ENCODE assay signal across 8 mouse cellular contexts in the genomic region with DNA sequence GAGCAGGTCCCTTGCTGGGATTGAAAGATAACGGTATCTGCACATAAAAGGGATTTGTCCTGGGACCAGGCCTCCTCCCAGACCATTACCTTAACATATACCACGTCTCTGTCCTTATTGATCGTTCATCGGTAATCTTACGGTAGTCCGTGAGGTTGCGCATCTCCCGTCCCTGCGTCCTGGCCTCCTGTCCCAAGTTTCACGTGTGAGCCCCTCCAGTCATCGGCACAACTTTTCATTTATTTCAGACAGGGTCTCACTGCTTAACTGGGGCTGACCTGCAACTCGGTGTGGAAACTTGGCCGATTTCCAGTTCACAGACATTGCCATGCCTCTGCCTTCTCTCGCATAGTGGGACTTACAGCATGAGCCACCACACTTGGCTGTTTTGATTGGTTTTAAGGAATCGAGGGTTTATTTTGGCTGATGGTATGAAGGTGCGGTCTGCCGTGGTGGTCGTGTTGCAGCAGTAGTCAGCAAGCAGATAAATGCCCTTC. TPM values are rescaled to one million over a fixed set of nuclear protein-coding genes. Genes with fewer than 3 reads are reported as not detected.
A peak's percentile ranks its signal among the peaks of the same experiment; 100 is the strongest.
DNase-seq lines count a peak whose midpoint lies in the region; ATAC-seq and TF ChIP-seq lines count a peak whose summit lies in the region.

No protein-coding gene starts in this region.

- peaks cover 9% of the 10 kb centered on the region for H3K4me1 ChIP-seq in heart, adult 2 months (ENCODE audit: control insufficient read depth, insufficient read depth, low read length)
- peaks cover 45% of the 10 kb centered on the region for H3K4me1 ChIP-seq in forebrain, embryonic 10.5 days
- peaks cover 34% of the 10 kb centered on the region for H3K4me1 ChIP-seq in liver, embryonic 15.5 days (replicated peaks)

- TF ChIP-seq EP300 in heart, adult 2 months (IDR thresholded peaks at IDR 0.05; ENCODE audit: insufficient read depth, low read depth, low read length): no peak

- H3K79me2 ChIP-seq in heart, adult 2 months (replicated peaks; ENCODE audit: control insufficient read depth, insufficient read depth, low read length): peaks cover 6% of the 10 kb centered on the region
- peaks cover 74% of the 10 kb centered on the region for H3K79me2 ChIP-seq in C2C12 (ENCODE audit: control insufficient read depth, insufficient read depth)

- peak overlapping the region; percentile 99 for H3K27ac ChIP-seq in heart, adult 2 months
- peak overlapping the region; percentile 99 for H3K27ac ChIP-seq in forebrain, embryonic 10.5 days
- H3K27ac ChIP-seq in liver, embryonic 15.5 days (replicated peaks): peak overlapping the region; percentile 98

- 1% methylated on average over 18 of the region's 18 CpGs for WGBS in heart, adult 2 months
- WGBS in forebrain, embryonic 10.5 days: 4% methylated on average over 18 of the region's 18 CpGs
- under 1% methylated on average over 18 of the region's 18 CpGs for WGBS in liver, embryonic 15.5 days (ENCODE audit: insufficient replicate concordance)

- no peaks in the 10 kb centered on the region for H3K27me3 ChIP-seq in heart, adult 2 months (ENCODE audit: control insufficient read depth, insufficient read depth, low read length)
- H3K27me3 ChIP-seq in C2C12 (ENCODE audit: control insufficient read depth, insufficient read depth, insufficient read length): no peaks in the 10 kb centered on the region
- H3K27me3 ChIP-seq in forebrain, embryonic 10.5 days (ENCODE audit: poor library complexity, severe bottlenecking): no peaks in the 10 kb centered on the region
- H3K27me3 ChIP-seq in liver, embryonic 15.5 days: no peaks in the 10 kb centered on the region

- H3K79me3 ChIP-seq in C2C12 (ENCODE audit: low read depth): peaks cover 53% of the 10 kb centered on the region

- H3K9me3 ChIP-seq in forebrain, embryonic 10.5 days: no peaks in the 10 kb centered on the region
- H3K9me3 ChIP-seq in liver, embryonic 15.5 days (replicated peaks): no peaks in the 10 kb centered on the region

- TF ChIP-seq CTCF in heart, adult 2 months (IDR thresholded peaks at IDR 0.05): no peak
- no peak for TF ChIP-seq CTCF in C2C12 (IDR thresholded peaks at IDR 0.05; ENCODE audit: control insufficient read depth, insufficient read depth, insufficient read length)

- TF ChIP-seq POLR2A in heart, adult 2 months (IDR thresholded peaks at IDR 0.05; ENCODE audit: insufficient read depth, low read depth, low read length): no peak

- intact Hi-C loops in heart, adult 2 months (cut with DNase I): loop anchor here (2.0 kb wide), 1 partner anchor 28 kb away; a partner anchor contains a TSS

- H3K4me3 ChIP-seq in heart, adult 2 months: peak overlapping the region; percentile 100
- H3K4me3 ChIP-seq in C2C12 (ENCODE audit: insufficient read depth, poor library complexity, severe bottlenecking): peak overlapping the region; percentile 99
- peak overlapping the region; percentile 93 for H3K4me3 ChIP-seq in forebrain, embryonic 10.5 days
- H3K4me3 ChIP-seq in liver, embryonic 15.5 days (replicated peaks): peak overlapping the region; percentile 84

- DNase-seq in heart, adult 2 months: no peak
- no peak for DNase-seq in heart, adult 18-20 months
- DNase-seq in forebrain, embryonic 10.5 days (ENCODE audit: extremely low spot score, low spot score): no peak
- no peak for DNase-seq in frontal cortex, postnatal 36 days (ENCODE audit: low spot score in 2 of 2)
- no peak for DNase-seq in layer of hippocampus, adult 11-12 months (ENCODE audit: low spot score)
- no peak for DNase-seq in urinary bladder, postnatal 14 days (ENCODE audit: low spot score)

- H3K4me2 ChIP-seq in liver, embryonic 15.5 days: peak overlapping the region; percentile 89

- no peak for ATAC-seq in liver, embryonic 15.5 days (ENCODE audit: insufficient read depth)

- H3K36me3 ChIP-seq in heart, adult 2 months (ENCODE audit: control insufficient read depth, insufficient read depth, low read length): no peaks in the 10 kb centered on the region
- peaks cover 75% of the 10 kb centered on the region for H3K36me3 ChIP-seq in C2C12 (ENCODE audit: control insufficient read depth, insufficient read depth)
- H3K36me3 ChIP-seq in forebrain, embryonic 10.5 days (replicated peaks): peaks cover 72% of the 10 kb centered on the region
- peaks cover 68% of the 10 kb centered on the region for H3K36me3 ChIP-seq in liver, embryonic 15.5 days (replicated peaks)

- peak overlapping the region; percentile 97 for H3K9ac ChIP-seq in heart, adult 2 months (ENCODE audit: low read depth, low read length)
- H3K9ac ChIP-seq in liver, embryonic 15.5 days: peak overlapping the region; percentile 92

- H3ac ChIP-seq in C2C12 (ENCODE audit: control insufficient read depth, insufficient read length, low read depth): peak overlapping the region; percentile 86

TF ChIP-seq in C2C12, 6 proteins besides CTCF, POLR2A, EP300 and RAD21:
- TF ChIP-seq MYOD1 (IDR thresholded peaks at IDR 0.05; ENCODE audit: control insufficient read depth, insufficient read length, low read depth): no peak
TF ChIP-seq in C2C12: peak in this region for 0.

RNA-seq across cellular contexts. Expression of a gene that starts 0.7 kb away (rescaled TPM):
- 10 to 100 TPM; 29.7 to 33.0 TPM for total RNA-seq in heart, adult 2 months (2021)
- 28.9 and 33.2 TPM in 2 replicates for polyA plus RNA-seq in heart, adult 2 months (2012; rRNA removed)
- 10 to 100 TPM; 30.7 to 32.4 TPM for total RNA-seq in heart, adult 18-20 months (2021)
- 74.8 TPM for polyA plus RNA-seq in C2C12 (2012; fragmentation: generic; extraction: Trizol)
- 196 and 197 TPM in 2 replicates for polyA plus RNA-seq in forebrain, embryonic 10.5 days (2016; fragmentation: Nextera tagmentation; extraction: Ambion mirVana)
- polyA plus RNA-seq in liver, embryonic 15.5 days (2015; fragmentation: Nextera tagmentation; extraction: Ambion mirVana): 73.6 and 83.0 TPM in 2 replicates

RNA-seq across cellular contexts. Expression of a gene that starts 1.1 kb away (rescaled TPM):
- total RNA-seq in heart, adult 2 months (2021): 10 to 100 TPM; 27.3 to 30.4 TPM
- 18.4 and 19.7 TPM in 2 replicates for polyA plus RNA-seq in heart, adult 2 months (2012; rRNA removed)
- total RNA-seq in heart, adult 18-20 months (2021): 10 to 100 TPM; 28.6 to 28.7 TPM
- polyA plus RNA-seq in C2C12 (2012; fragmentation: generic; extraction: Trizol): 106 TPM
- 110 and 118 TPM in 2 replicates for polyA plus RNA-seq in forebrain, embryonic 10.5 days (2016; fragmentation: Nextera tagmentation; extraction: Ambion mirVana)
- polyA plus RNA-seq in liver, embryonic 15.5 days (2015; fragmentation: Nextera tagmentation; extraction: Ambion mirVana): 31.3 and 32.8 TPM in 2 replicates

RNA-seq across cellular contexts. Expression of a gene that starts 5.9 kb away (rescaled TPM):
- under 1 TPM; 0.18 TPM for total RNA-seq in heart, adult 2 months (2021)
- 0.15 and 0.25 TPM in 2 replicates for polyA plus RNA-seq in heart, adult 2 months (2012; rRNA removed)
- under 1 TPM in 1 of 2 experiments, not detected in 1; 0.33 TPM for total RNA-seq in heart, adult 18-20 months (2021)
- 0.87 TPM for polyA plus RNA-seq in C2C12 (2012; fragmentation: generic; extraction: Trizol)
- polyA plus RNA-seq in forebrain, embryonic 10.5 days (2016; fragmentation: Nextera tagmentation; extraction: Ambion mirVana): 0.09 TPM in 2 replicates
- 0.10 and 0.12 TPM in 2 replicates for polyA plus RNA-seq in liver, embryonic 15.5 days (2015; fragmentation: Nextera tagmentation; extraction: Ambion mirVana)

RNA-seq across cellular contexts. Expression of a gene that starts 14.2 kb away (rescaled TPM):
- total RNA-seq in heart, adult 2 months (2021): 1 to 10 TPM in 1 of 2 experiments, under 1 TPM in 1; 0.25 to 1.1 TPM
- 0.21 and 0.56 TPM in 2 replicates for polyA plus RNA-seq in heart, adult 2 months (2012; rRNA removed)
- under 1 TPM; 0.41 to 0.69 TPM for total RNA-seq in heart, adult 18-20 months (2021)
- 29.2 TPM for polyA plus RNA-seq in C2C12 (2012; fragmentation: generic; extraction: Trizol)
- polyA plus RNA-seq in forebrain, embryonic 10.5 days (2016; fragmentation: Nextera tagmentation; extraction: Ambion mirVana): 0.40 and 0.65 TPM in 2 replicates
- polyA plus RNA-seq in liver, embryonic 15.5 days (2015; fragmentation: Nextera tagmentation; extraction: Ambion mirVana): 0.97 and 1.3 TPM in 2 replicates

RNA-seq across cellular contexts. Expression of a gene that starts 27.3 kb away (rescaled TPM):
- total RNA-seq in heart, adult 2 months (2021): 100 to 1,000 TPM; 850 to 914 TPM
- polyA plus RNA-seq in heart, adult 2 months (2012; rRNA removed): 1,001 and 1,201 TPM in 2 replicates
- 100 to 1,000 TPM; 897 to 934 TPM for total RNA-seq in heart, adult 18-20 months (2021)
- polyA plus RNA-seq in C2C12 (2012; fragmentation: generic; extraction: Trizol): 1,494 TPM
- polyA plus RNA-seq in forebrain, embryonic 10.5 days (2016; fragmentation: Nextera tagmentation; extraction: Ambion mirVana): 2,273 and 2,281 TPM in 2 replicates
- 1,470 and 1,719 TPM in 2 replicates for polyA plus RNA-seq in liver, embryonic 15.5 days (2015; fragmentation: Nextera tagmentation; extraction: Ambion mirVana)
